Mouse (Mus musculus): Measurements from ENCODE around the gene Hgfac.

GRCm38 (mm10) chr5:35035141-35035540 is 6.2 kb upstream of the Hgfac start:
- TF ChIP-seq GATA1 (IDR thresholded peaks at IDR 0.05; ENCODE audit: borderline replicate concordance, low read length) = no peak
- no peak for TF ChIP-seq FLI1 (IDR thresholded peaks at IDR 0.05; ENCODE audit: low read length)

All from megakaryocyte, embryonic 14.5 days (primary cell).